Comparison of ENCODE assay signal across 20 mouse cellular contexts in the genomic region with DNA sequence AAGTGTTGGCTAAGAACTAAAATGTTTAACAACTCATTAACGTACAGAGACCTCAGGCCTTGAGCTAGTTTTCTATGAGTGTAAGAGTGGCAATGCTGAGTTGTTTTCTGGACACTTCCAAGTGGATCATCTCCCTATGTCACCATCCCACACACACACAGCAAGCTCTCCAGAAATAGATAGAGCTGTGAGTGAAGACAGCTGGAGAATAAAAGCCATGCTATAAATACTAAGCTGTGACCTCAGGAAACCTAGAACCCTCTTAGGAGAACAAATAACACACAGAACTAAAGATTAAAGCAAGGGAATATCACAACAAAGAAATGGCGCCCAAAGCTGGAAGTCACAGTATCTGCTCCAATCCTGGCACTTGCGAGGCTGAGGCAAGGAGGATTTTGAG. TPM values are rescaled to one million over a fixed set of nuclear protein-coding genes. Genes with fewer than 3 reads are reported as not detected.
DNase-seq lines count a peak whose midpoint lies in the region; TF ChIP-seq lines count a peak whose summit lies in the region.
"Had no signal": no experiment of that assay in that cellular context is flagged by ENCODE, and none has a peak within 500 bp of the region (broad histone marks: within the 10 kb centered on the region; RNA-seq: fewer than 3 reads in every experiment).

No protein-coding gene starts in this region.

- peaks cover 8% of the 10 kb centered on the region for H3K4me1 ChIP-seq in cortical plate, adult 2 months (ENCODE audit: control insufficient read depth, insufficient read depth, low read length)
- H3K4me1 ChIP-seq: embryonic facial prominence, embryonic 12.5 days; forebrain, embryonic 15.5 days; heart, embryonic 10.5 days; heart, embryonic 15.5 days; hindbrain, embryonic 13.5 days had no signal

- DNase-seq in frontal cortex, adult 2 months (ENCODE audit: extremely low spot score in 1 of 2, low spot score in 1 of 2), result peak; percentile 65 to 70
- no peak for DNase-seq in frontal cortex, postnatal 10 days (ENCODE audit: low spot score in 2 of 2)
- peak; percentile 45 for DNase-seq in left cerebral cortex, adult 11 months (ENCODE audit: low spot score)
- DNase-seq in left cerebral cortex, postnatal 36 days (ENCODE audit: low spot score in 2 of 2), result no peak
- peak; percentile 84 for DNase-seq in telencephalon, adult 2 months (ENCODE audit: low read depth, low spot score)
- no peak for DNase-seq in thymus, postnatal 4 days
- DNase-seq: adrenal gland, postnatal 25 days; cerebellum, adult 2 months; cerebellum, postnatal 14 days; gastrocnemius, postnatal 36 days; heart, adult 18-20 months; heart, postnatal 14 days had no signal

- TF ChIP-seq CTCF in cortical plate, adult 2 months (IDR thresholded peaks at IDR 0.05; ENCODE audit: extremely low read depth, insufficient read depth, low read length), result no peak

- intact Hi-C loops in left cerebral cortex, postnatal 36 days (cut with DNase I), result no loop called here

- H3K27ac ChIP-seq in cortical plate, adult 2 months (ENCODE audit: insufficient read depth, low read length), result peak overlapping the region; percentile 60
- H3K27ac ChIP-seq: embryonic facial prominence, embryonic 12.5 days; forebrain, embryonic 15.5 days; heart, embryonic 10.5 days; heart, embryonic 15.5 days; hindbrain, embryonic 13.5 days; hindbrain, postnatal 0 days had no signal

- no peak for TF ChIP-seq POLR2A in cortical plate, adult 2 months (IDR thresholded peaks at IDR 0.05; ENCODE audit: extremely low read depth, insufficient read depth, low read length)

- H3K4me3 ChIP-seq in cortical plate, adult 2 months (ENCODE audit: insufficient read depth, low read length), result no peak overlapping the region
- H3K4me3 ChIP-seq: embryonic facial prominence, embryonic 12.5 days; forebrain, embryonic 15.5 days; heart, embryonic 10.5 days; heart, embryonic 15.5 days; hindbrain, embryonic 13.5 days had no signal

RNA-seq across cellular contexts. Expression of a gene that starts 24.6 kb away (rescaled TPM):
- polyA plus RNA-seq in frontal cortex, adult 2 months (2012; rRNA removed), result 0.19 and 0.22 TPM in 2 replicates
- total RNA-seq in left cerebral cortex, postnatal 36 days (2021), result under 1 TPM; 0.32 TPM
- polyA plus RNA-seq in cortical plate, adult 2 months (2012; rRNA removed), result 0.21 and 0.23 TPM in 2 replicates
- total RNA-seq: adrenal gland, postnatal 25 days had no signal
- polyA plus RNA-seq: C2C12; cerebellum, adult 2 months had no signal

RNA-seq across cellular contexts. Expression of a gene that starts 48.0 kb away (rescaled TPM):
- polyA plus RNA-seq in frontal cortex, adult 2 months (2012; rRNA removed), result 1.7 and 3.4 TPM in 2 replicates
- 1 to 10 TPM; 2.0 to 2.2 TPM for total RNA-seq in left cerebral cortex, postnatal 36 days (2021)
- 2.4 and 2.7 TPM in 2 replicates for polyA plus RNA-seq in cortical plate, adult 2 months (2012; rRNA removed)
- polyA plus RNA-seq: C2C12 had no signal

Comparison
In these comparisons a context has a peak if more than half of its experiments do, and no peak if none do; other contexts are left out.
1. DNase-seq: peak in frontal cortex, adult 2 months (2 of 2), left cerebral cortex, adult 11 months (single experiment) and telencephalon, adult 2 months (single experiment); none in frontal cortex, postnatal 10 days (0 of 2), left cerebral cortex, postnatal 36 days (0 of 2) and thymus, postnatal 4 days (single experiment).